Mouse (Mus musculus): ENCODE data around the gene Pkp4. TPM values are rescaled to one million over a fixed set of nuclear protein-coding genes. Genes with fewer than 3 reads are reported as not detected.

Pkp4 gene
- polyA plus RNA-seq, 1 experiment from 2014 or later: 32.4 TPM

DNA sequence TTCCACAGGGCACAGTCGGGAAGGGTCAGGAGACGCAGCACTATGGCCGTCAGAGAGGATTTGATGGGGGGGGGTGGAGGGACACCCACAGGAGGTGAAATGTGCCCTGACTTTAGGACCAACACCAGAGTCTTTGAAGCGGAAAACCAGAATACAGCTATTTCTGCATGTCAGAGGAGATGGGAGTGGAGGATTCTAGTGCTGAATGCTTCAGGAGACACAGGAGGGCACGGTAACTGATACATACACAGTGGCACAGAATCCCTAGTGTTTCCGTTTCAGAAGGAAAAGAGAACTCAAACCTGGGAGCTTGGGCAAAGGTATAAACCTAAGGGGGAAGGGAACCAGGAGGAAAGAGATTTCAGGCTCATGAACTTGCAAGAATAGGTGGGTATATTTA is 98.7 kb downstream of the Pkp4 start:
- no peak for TF ChIP-seq CTCF (IDR thresholded peaks at IDR 0.05; ENCODE audit: low read depth)
- Histone ChIP-seq H3K9ac (no peak overlapping the region), H3K4me2 (no peak overlapping the region), H3K4me1 (ENCODE audit: insufficient read depth) (no peaks in the 10 kb centered on the region), H3K4me3 (ENCODE audit: low read depth, low read length) (no peak overlapping the region), H3K27ac (ENCODE audit: low read depth) (no peak overlapping the region), H3K27me3 (ENCODE audit: insufficient read depth, low read length) (no peaks in the 10 kb centered on the region), H3K36me3 (ENCODE audit: insufficient read depth) (no peaks in the 10 kb centered on the region), H3K9me3 (ENCODE audit: low read depth, low read length) (no peaks in the 10 kb centered on the region)
- no peak for ATAC-seq (ENCODE audit: insufficient read depth)
- WGBS: 86% methylated on average over 6 of the region's 6 CpGs
- DNase-seq: no peak

DNA sequence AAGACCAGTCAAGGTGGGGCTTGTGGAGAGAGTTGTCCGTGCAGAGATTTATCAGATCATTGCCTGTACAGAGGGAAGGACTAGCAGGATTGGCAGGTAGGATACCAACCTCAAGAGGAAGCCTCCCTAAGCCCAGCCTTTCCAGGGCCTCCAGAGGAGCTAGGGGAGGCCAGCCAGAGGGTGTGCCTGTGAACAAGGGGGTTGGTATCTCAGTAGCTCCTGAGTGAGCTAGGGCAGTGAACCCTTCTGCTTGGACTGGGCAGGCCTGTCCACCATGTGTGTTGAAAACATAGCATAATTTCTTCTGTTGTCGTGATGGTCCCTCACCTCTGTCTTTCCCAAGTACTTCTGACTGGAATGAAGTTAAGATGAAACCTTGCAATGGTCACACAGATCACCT is 100.6 kb downstream of the Pkp4 start:
- Histone ChIP-seq H3K4me3 (ENCODE audit: low read depth, low read length) (no peak overlapping the region), H3K9ac (no peak overlapping the region), H3K27ac (ENCODE audit: low read depth) (no peak overlapping the region), H3K27me3 (ENCODE audit: insufficient read depth, low read length) (no peaks in the 10 kb centered on the region), H3K4me1 (ENCODE audit: insufficient read depth) (no peaks in the 10 kb centered on the region), H3K36me3 (ENCODE audit: insufficient read depth) (0 out of 2 replicates have a peak, but pooled peaks cover 2% of the 10 kb centered on the region), H3K9me3 (ENCODE audit: low read depth, low read length) (no peaks in the 10 kb centered on the region), H3K4me2 (no peak overlapping the region)
- DNase-seq (no peak), ATAC-seq (ENCODE audit: insufficient read depth) (no peak)
- 69% methylated on average over 2 of the region's 2 CpGs for WGBS
- TF ChIP-seq CTCF (IDR thresholded peaks at IDR 0.05; ENCODE audit: low read depth): no peak

DNA sequence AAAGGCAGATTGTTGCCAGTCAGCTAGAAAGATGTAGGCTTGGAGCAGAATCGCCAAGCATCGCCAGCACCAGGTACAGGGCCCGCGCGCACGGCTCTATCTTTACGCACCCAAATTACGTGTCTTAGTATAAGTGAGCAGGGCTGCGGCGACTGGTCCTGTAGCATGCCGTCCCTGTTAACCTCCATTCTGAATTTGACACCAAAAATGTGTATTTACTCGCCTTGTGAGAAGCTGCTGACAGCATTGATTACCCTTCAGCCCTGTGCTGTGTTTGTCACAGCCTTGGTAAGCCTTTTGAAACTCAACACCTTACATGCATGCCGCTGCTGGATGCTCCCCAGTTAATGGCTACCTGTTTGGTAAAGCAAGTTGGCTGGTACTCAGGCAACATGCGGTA is 105.8 kb downstream of the Pkp4 start:
- no peak for ATAC-seq (ENCODE audit: insufficient read depth)
- Histone ChIP-seq H3K9me3 (ENCODE audit: low read depth, low read length) (no peaks in the 10 kb centered on the region), H3K4me1 (ENCODE audit: insufficient read depth) (no peaks in the 10 kb centered on the region), H3K4me3 (ENCODE audit: low read depth, low read length) (no peak overlapping the region), H3K9ac (no peak overlapping the region), H3K36me3 (ENCODE audit: insufficient read depth) (peaks cover 8% of the 10 kb centered on the region; the same call in 1 of the 2 replicates), H3K4me2 (no peak overlapping the region), H3K27me3 (ENCODE audit: insufficient read depth, low read length) (no peaks in the 10 kb centered on the region), H3K27ac (ENCODE audit: low read depth) (no peak overlapping the region)
- no peak for TF ChIP-seq CTCF (IDR thresholded peaks at IDR 0.05; ENCODE audit: low read depth)
- WGBS: 87% methylated on average over 14 of the region's 14 CpGs
- DNase-seq: no peak

GRCm38 (mm10) chr2:59271835-59272234 is 111.2 kb downstream of the Pkp4 start:
- Histone ChIP-seq H3K27ac (ENCODE audit: low read depth) (no peak overlapping the region), H3K4me3 (ENCODE audit: low read depth, low read length) (no peak overlapping the region), H3K4me1 (ENCODE audit: insufficient read depth) (no peaks in the 10 kb centered on the region), H3K27me3 (ENCODE audit: insufficient read depth, low read length) (no peaks in the 10 kb centered on the region), H3K9me3 (ENCODE audit: low read depth, low read length) (no peaks in the 10 kb centered on the region), H3K9ac (no peak overlapping the region), H3K4me2 (no peak overlapping the region), H3K36me3 (ENCODE audit: insufficient read depth) (peaks cover 6% of the 10 kb centered on the region; the same call in 1 of the 2 replicates)
- no peak for TF ChIP-seq CTCF (IDR thresholded peaks at IDR 0.05; ENCODE audit: low read depth)
- ATAC-seq (ENCODE audit: insufficient read depth) (no peak), DNase-seq (no peak)
- 87% methylated on average over 8 of the region's 8 CpGs for WGBS

- H3K36me3 ChIP-seq (ENCODE audit: insufficient read depth): no peaks in the 10 kb centered on the region
- H3K9me3 ChIP-seq (ENCODE audit: low read depth, low read length): no peaks in the 10 kb centered on the region
- no peak for TF ChIP-seq CTCF (IDR thresholded peaks at IDR 0.05; ENCODE audit: low read depth)
- H3K27ac ChIP-seq (ENCODE audit: low read depth): no peak overlapping the region
- no peak overlapping the region for H3K4me2 ChIP-seq
- no peak overlapping the region for H3K4me3 ChIP-seq (ENCODE audit: low read depth, low read length)
- H3K9ac ChIP-seq: no peak overlapping the region
- ATAC-seq (ENCODE audit: insufficient read depth) (no peak), DNase-seq (no peak)
- H3K4me1 ChIP-seq (ENCODE audit: insufficient read depth): no peaks in the 10 kb centered on the region
- WGBS: 78% methylated on average over 6 of the region's 6 CpGs
- H3K27me3 ChIP-seq (ENCODE audit: insufficient read depth, low read length): no peaks in the 10 kb centered on the region
Measured at GRCm38 (mm10) chr2:59272713-59273112, 112.1 kb downstream of the Pkp4 start.

GRCm38 (mm10) chr2:59280914-59281562 is 120.4 kb downstream of the Pkp4 start:
- no peak for DNase-seq

GRCm38 (mm10) chr2:59282966-59283365 is 122.3 kb downstream of the Pkp4 start:
- Histone ChIP-seq H3K9ac (no peak overlapping the region), H3K27ac (ENCODE audit: low read depth) (no peak overlapping the region), H3K4me1 (ENCODE audit: insufficient read depth) (peaks cover 3% of the 10 kb centered on the region; the same call in 1 of the 2 replicates), H3K9me3 (ENCODE audit: low read depth, low read length) (no peaks in the 10 kb centered on the region), H3K4me2 (no peak overlapping the region), H3K36me3 (ENCODE audit: insufficient read depth) (no peaks in the 10 kb centered on the region), H3K27me3 (ENCODE audit: insufficient read depth, low read length) (no peaks in the 10 kb centered on the region), H3K4me3 (ENCODE audit: low read depth, low read length) (no peak overlapping the region)
- no peak for DNase-seq
- no peak for ATAC-seq (ENCODE audit: insufficient read depth)
- 96% methylated on average over 6 of the region's 6 CpGs for WGBS
- no peak for TF ChIP-seq CTCF (IDR thresholded peaks at IDR 0.05; ENCODE audit: low read depth)

More at GRCm38 (mm10) chr2:59280914-59281562, 120.4 kb downstream of the Pkp4 start:
- H3K4me2 ChIP-seq: no peak overlapping the region
- H3K27ac ChIP-seq (ENCODE audit: low read depth): no peak overlapping the region
- no peak overlapping the region for H3K9ac ChIP-seq
- no peak for ATAC-seq (ENCODE audit: insufficient read depth)
- H3K9me3 ChIP-seq (ENCODE audit: low read depth, low read length): no peaks in the 10 kb centered on the region
- no peak for TF ChIP-seq CTCF (IDR thresholded peaks at IDR 0.05; ENCODE audit: low read depth)
- no peak overlapping the region for H3K4me3 ChIP-seq (ENCODE audit: low read depth, low read length)
- no peaks in the 10 kb centered on the region for H3K27me3 ChIP-seq (ENCODE audit: insufficient read depth, low read length)
- no peaks in the 10 kb centered on the region for H3K36me3 ChIP-seq (ENCODE audit: insufficient read depth)
- WGBS: 66% methylated on average over 7 of the region's 7 CpGs
- H3K4me1 ChIP-seq (ENCODE audit: insufficient read depth): no peaks in the 10 kb centered on the region

All from lung, embryonic 14.5 days (tissue).